Mouse (Mus musculus): Measurements from ENCODE around the gene Tpp1.

DNA sequence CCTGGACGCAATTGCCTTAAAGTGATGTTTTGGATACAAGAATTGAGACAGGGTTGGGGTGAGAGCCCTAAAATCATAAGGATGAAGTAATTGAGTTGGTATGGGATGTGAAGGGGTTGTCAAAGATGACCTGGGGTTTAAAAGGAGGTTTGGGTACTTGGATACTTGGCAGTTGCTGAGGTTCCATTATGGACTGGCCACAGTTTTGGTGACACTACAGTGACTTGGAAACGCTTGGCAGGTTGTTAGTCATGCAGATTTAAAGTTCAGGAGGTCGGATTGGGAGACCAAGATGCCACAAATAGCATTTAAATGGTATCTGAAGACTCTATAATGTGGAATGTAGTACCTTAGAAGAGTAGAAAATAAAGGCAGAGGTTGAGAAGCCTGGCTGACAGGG, 14.4 kb downstream of the Tpp1 start:
- TF ChIP-seq MEF2A (IDR thresholded peaks at IDR 0.05; ENCODE audit: borderline replicate concordance, low read depth, low read length) = no peak
- TF ChIP-seq POLR2A (IDR thresholded peaks at IDR 0.05; ENCODE audit: low read depth, low read length) = no peak
- no peak for TF ChIP-seq CTCF (conservative IDR thresholded peaks at IDR 0.05 in 1 of 2, IDR thresholded peaks at IDR 0.05 in 1 of 2; ENCODE audit: low read depth in 2 of 2, low read length in 2 of 2)
- TF ChIP-seq ELF1 (IDR thresholded peaks at IDR 0.05; ENCODE audit: low read depth, low read length) = no peak
- TF ChIP-seq MAX (IDR thresholded peaks at IDR 0.05; ENCODE audit: low read length) = no peak
- no peak for TF ChIP-seq ZNF384 (IDR thresholded peaks at IDR 0.05; ENCODE audit: low read depth, low read length)
- TF ChIP-seq NELFE (IDR thresholded peaks at IDR 0.05; ENCODE audit: low read depth, low read length) = no peak
- no peak for TF ChIP-seq USF1 (IDR thresholded peaks at IDR 0.05; ENCODE audit: low read depth, low read length)
- no peak for TF ChIP-seq EP300 (IDR thresholded peaks at IDR 0.05; ENCODE audit: low read length)
- no peak for TF ChIP-seq TCF12 (IDR thresholded peaks at IDR 0.05; ENCODE audit: low read depth, low read length)
- TF ChIP-seq UBTF (IDR thresholded peaks at IDR 0.05; ENCODE audit: low read depth, low read length) = no peak
- no peak for TF ChIP-seq POLR2AphosphoS2 (IDR thresholded peaks at IDR 0.05; ENCODE audit: low read depth, low read length)
- no peak for TF ChIP-seq SIN3A (IDR thresholded peaks at IDR 0.05; ENCODE audit: low read length)

All from CH12.LX (cell line).